Mouse (Mus musculus) lung, adult 2 months (tissue): ENCODE measurements at regions not wholly inside any gene's neighbourhood (a gene's known extent, or its start where the extent isn't known, plus 50 kb on each side); places are given as distances from the start of the nearest gene placed in this dataset.

ENCODE experiments used
- DNase-seq: peaks from one replicate; pipeline ENCODE4 v3.0.0; 2022
- H3K4me1 ChIP-seq: fragments of 200-500 bp; 2 replicates; pipeline ENCODE4 v1.6.1; 2011; ENCODE audit warnings: low read length; ENCODE audit not compliant: control insufficient read depth, insufficient read depth
- H3K4me3 ChIP-seq: fragments of 200-500 bp; replicated peaks from 2 replicates; pipeline ENCODE3; 2011; ENCODE audit warnings: low read depth, mild to moderate bottlenecking, control low read depth, low read length; ENCODE audit errors: extremely low read depth
- CTCF ChIP-seq: fragments of 200-500 bp; IDR thresholded peaks from 2 replicates; pipeline ENCODE4 v1.5.1; 2011; ENCODE audit warnings: mild to moderate bottlenecking, low read length, control low read depth; ENCODE audit not compliant: insufficient read depth
- POLR2A ChIP-seq: fragments of 200-500 bp; IDR thresholded peaks from 2 replicates; pipeline ENCODE4 v1.6.1; 2011; ENCODE audit warnings: low read depth, mild to moderate bottlenecking, control low read depth, low read length, borderline replicate concordance; ENCODE audit errors: extremely low read depth
- WGBS: fragments of 180-500 bp; shearing (Covaris S2); methylation state at CpG from one replicate; pipeline ENCODE4 v1.1.7; 2018; 5-methylcytosine and 5-hydroxymethylcytosine counted together

DNA sequence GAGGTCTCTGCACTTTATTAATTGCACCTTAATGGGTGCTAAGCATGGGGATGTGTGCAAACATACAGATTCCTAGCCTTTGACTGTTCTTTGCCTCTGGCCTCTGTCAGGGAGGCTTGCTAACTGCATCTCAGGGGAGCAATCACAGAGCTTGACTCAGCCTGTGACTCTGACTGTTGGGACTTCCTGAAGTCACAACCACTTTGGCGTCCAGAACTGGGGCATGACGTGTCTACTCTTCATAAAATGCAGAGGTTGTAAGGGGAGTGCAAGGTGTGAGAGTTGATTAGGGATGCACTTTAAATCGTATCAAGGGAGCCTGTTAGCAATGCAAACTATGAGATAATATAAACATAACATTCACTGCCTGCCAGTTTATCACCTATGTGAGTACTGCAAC lies 125.2 kb upstream of the Mef2c start:
- WGBS: 46% methylated on average over 3 of the region's 3 CpGs
- Histone ChIP-seq H3K4me1 (no peaks in the 10 kb centered on the region), H3K4me3 (no peak overlapping the region)
- no peak for DNase-seq
- TF ChIP-seq CTCF: no peak
- TF ChIP-seq POLR2A: no peak

DNA sequence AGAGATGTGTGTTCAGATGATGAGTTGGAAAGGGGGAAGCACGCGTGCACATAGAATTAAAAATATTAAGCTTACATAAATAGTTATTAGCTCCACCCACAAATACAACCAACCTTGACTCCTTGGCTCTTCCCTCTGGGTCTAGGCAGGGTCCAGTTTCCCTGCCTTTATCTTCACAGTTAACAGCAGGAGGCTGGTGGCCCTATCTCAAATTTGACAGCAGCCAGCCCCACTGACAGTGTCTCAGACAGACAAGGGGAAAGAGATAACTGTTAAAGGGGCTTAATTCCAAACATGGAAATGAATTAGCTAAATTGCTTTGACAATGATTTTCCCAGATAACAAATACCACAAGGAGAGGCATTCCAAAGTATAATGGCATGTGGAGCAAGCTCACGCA lies 121.2 kb upstream of the Mef2c start:
- TF ChIP-seq CTCF (no peak), POLR2A (no peak)
- no peak overlapping the region for H3K4me3 ChIP-seq
- H3K4me1 ChIP-seq: no peaks in the 10 kb centered on the region
- WGBS: 91% methylated on average over 3 of the region's 3 CpGs
- DNase-seq: no peak

DNA sequence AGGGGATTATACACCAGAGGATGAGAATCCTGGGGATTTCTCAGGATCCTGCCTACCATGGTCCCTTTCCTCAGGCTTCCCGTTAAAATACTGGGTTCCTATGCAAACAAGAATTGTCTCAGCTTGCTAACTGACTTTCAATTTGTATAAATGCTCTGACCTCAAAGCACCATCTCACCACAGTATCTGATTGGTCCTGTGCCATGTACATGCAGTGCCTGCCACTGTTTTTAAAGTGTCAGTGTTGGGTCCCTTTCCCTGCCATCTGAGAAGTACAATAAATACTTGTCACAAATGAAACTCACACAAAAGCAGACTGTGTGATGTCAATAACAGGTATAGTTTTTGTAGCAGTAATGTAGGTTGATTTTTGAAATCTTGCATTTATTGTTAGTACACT lies 109.1 kb upstream of the Mef2c start:
- WGBS: 27% methylated on average over 1 of the region's 1 CpGs
- no peak for TF ChIP-seq CTCF
- no peak for TF ChIP-seq POLR2A
- H3K4me1 ChIP-seq: no peaks in the 10 kb centered on the region
- no peak for DNase-seq
- H3K4me3 ChIP-seq: no peak overlapping the region

DNA sequence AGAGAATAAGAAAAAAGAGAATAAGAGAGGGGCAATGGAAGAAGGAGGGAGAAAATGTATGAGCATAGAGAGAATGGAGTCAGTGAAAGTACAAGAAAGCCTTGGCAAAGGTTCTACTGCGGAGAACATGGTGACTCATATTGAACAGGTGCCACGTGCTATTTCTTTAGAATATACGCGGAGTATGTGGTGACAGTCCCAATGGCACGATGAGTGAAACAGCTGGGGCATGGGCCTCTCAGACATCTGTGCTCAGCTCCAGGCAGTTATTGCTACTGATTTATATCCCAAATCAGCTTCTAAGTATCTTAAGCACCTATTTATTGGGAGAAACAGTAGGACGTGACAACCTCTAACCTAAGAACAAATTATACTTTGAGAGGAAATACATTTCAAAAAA lies 104.5 kb upstream of the Mef2c start:
- TF ChIP-seq CTCF (no peak), POLR2A (no peak)
- no peak for DNase-seq
- 95% methylated on average over 6 of the region's 6 CpGs for WGBS
- H3K4me3 ChIP-seq: no peak overlapping the region
- H3K4me1 ChIP-seq: no peaks in the 10 kb centered on the region

DNA sequence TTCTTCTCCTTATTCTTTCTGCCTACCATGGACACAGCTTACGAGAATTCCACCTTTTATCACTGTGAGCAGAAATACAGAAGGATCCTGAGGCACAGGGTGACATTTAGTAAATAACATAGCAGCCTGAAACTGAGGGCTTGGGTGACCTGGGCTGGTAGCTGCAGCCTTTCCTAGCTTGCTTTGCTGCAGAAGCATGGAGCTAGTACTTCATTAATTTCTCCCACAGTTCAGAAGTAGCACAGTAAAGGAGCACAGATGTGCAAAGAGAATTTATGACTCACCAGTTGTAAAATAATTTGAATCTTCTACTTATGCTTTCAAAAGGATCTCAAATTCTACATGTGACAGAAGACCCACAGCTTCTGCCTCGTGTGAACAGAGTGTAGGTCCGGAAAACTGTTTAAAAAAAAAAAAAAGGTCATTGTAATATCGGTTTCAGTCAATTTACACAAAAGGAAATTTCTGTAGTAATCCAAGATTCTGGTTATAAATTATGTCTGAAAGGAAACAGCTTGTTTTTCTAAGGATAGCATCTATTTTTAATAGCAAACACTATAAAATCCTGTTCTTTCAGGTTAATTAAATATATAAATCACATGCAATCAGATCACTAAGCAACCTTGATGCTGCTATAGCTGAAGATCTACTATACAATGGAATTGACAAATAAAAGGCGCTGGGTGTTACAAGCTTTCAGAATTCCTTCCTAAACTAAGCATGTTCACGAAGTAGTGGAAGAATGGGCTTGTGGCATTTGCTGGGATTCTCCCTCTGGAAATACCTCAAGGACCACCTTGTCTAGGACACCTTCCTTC lies 64.0 kb upstream of the Mef2c start:
- Histone ChIP-seq H3K4me3 (no peak overlapping the region), H3K4me1 (no peaks in the 10 kb centered on the region)
- WGBS: 65% methylated on average over 6 of the region's 6 CpGs
- DNase-seq: no peak
- TF ChIP-seq CTCF (no peak), POLR2A (no peak)

DNA sequence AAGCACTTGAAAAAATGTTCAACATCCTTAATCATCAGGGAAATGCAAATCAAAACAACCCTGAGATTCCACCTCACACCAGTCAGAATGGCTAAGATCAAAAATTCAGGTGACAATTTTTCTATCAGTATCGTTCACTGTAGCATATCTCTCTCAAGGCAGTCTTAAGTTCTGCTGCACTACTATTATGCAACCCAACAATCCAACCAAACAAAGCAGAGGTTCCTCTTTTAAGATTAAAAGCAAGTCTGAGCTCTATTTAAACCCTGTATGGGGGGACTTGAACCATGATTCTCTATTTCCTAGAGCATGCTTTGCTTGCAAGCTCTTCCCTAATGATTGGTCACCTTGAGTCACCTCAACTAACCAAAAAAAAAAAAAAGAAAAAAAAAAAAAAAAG lies 59.6 kb upstream of the Mef2c start:
- Histone ChIP-seq H3K4me1 (no peaks in the 10 kb centered on the region), H3K4me3 (no peak overlapping the region)
- WGBS: 88% methylated on average over 1 of the region's 1 CpGs
- no peak for DNase-seq
- TF ChIP-seq POLR2A (no peak), CTCF (no peak)

DNA sequence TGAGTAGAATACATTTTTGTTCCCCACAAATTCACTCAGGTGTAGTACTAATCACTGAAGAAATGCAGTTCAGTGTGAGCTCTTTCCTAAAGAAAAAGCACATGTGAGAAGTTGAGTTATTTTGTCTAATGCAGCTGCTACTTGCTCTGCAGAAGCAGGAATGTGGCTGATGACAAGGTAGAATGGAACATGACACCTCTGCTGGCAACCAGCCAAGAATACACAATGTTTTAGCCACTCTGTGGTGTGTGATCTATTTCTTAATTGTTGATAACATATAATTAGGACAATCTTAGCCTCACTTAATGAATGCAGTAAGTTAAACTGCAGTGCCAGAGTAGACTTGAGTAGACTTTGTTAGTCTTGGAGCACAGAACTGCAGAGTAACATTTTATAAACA lies 53.0 kb upstream of the Mef2c start:
- no peak for DNase-seq
- TF ChIP-seq CTCF (no peak), POLR2A (no peak)
- Histone ChIP-seq H3K4me1 (no peaks in the 10 kb centered on the region), H3K4me3 (no peak overlapping the region)

DNA sequence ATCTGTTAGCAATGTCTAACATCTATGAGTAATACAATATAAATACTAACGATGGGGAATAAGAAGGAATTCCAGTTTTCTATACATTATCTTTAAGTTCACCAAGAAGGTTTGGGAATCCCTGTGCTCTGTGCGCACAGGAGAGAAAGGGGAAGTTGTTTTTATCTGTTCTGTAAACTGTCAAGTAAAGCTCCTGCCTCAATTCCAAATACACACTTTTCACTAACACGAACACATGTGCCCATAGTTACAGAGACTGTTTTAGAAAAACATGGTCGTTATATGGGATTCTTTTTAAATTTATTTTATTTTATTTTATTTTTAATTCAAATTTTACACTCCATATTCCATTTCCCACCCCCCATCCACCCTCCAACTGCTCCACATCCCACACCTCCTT lies 50.8 kb upstream of the Mef2c start:
- TF ChIP-seq POLR2A (no peak), CTCF (no peak)
- no peak for DNase-seq
- Histone ChIP-seq H3K4me1 (no peaks in the 10 kb centered on the region), H3K4me3 (no peak overlapping the region)
- 68% methylated on average over 4 of the region's 4 CpGs for WGBS
